Mouse (Mus musculus) heart, adult 18-20 months (tissue): ENCODE results near the gene Sema6b. TPM values are rescaled to one million over a fixed set of nuclear protein-coding genes. Genes with fewer than 3 reads are reported as not detected.

ENCODE experiments used
- DNase-seq, 2 experiments: peaks; one replicate each; pipeline ENCODE4 v3.0.0; 2021 to 2022; ENCODE audit warnings: mixed read lengths in 1 of 2
- total RNA-seq, 2 experiments: library from RNA; stranded (reverse); gene quantifications; 2 replicates each; pipeline ENCODE4 v1.2.3; 2021

Sema6b gene
- total RNA-seq, 2 experiments from 2014 or later: 12.5 to 13.5 TPM

- DNase-seq: no peak
These were observed 6.0 kb upstream of the Sema6b start for GRCm38 (mm10) chr17:56146131-56146530.

GRCm38 (mm10) chr17:56144546-56144945 lies 4.4 kb upstream of the Sema6b start:
- no peak for DNase-seq

- DNase-seq: peak in 1 of 2 experiments; percentile 63
These were observed 1.8 kb upstream of the Sema6b start for GRCm38 (mm10) chr17:56141702-56142605.

- peak in 1 of 2 experiments; percentile 9 for DNase-seq
These were observed 788 bp downstream of the Sema6b start for GRCm38 (mm10) chr17:56139355-56139754.

GRCm38 (mm10) chr17:56137839-56138613 lies 2.1 kb downstream of the Sema6b start:
- peak in 1 of 2 experiments; percentile 21 for DNase-seq

GRCm38 (mm10) chr17:56136558-56136957 lies 3.6 kb downstream of the Sema6b start:
- DNase-seq: peak; percentile 13 to 47

GRCm38 (mm10) chr17:56134463-56134971 lies 5.6 kb downstream of the Sema6b start:
- DNase-seq: peak; percentile 78 to 86

GRCm38 (mm10) chr17:56133457-56134363 lies 6.4 kb downstream of the Sema6b start:
- peak; percentile 84 to 94 for DNase-seq

GRCm38 (mm10) chr17:56132661-56133060 lies 7.5 kb downstream of the Sema6b start:
- DNase-seq: peak; percentile 76 to 84

- peak; percentile 60 to 85 for DNase-seq
These were observed 8.3 kb downstream of the Sema6b start for GRCm38 (mm10) chr17:56131814-56132213.

GRCm38 (mm10) chr17:56131136-56131535 lies 9.0 kb downstream of the Sema6b start:
- DNase-seq: no peak

- DNase-seq: peak in 1 of 2 experiments; percentile 5
These were observed 11.9 kb downstream of the Sema6b start for GRCm38 (mm10) chr17:56128246-56128645.

GRCm38 (mm10) chr17:56126175-56126574 lies 14.0 kb downstream of the Sema6b start:
- no peak for DNase-seq

- DNase-seq: no peak
These were observed 14.9 kb downstream of the Sema6b start for GRCm38 (mm10) chr17:56125276-56125630.

- DNase-seq: peak; percentile 78 to 80
These were observed 15.5 kb downstream of the Sema6b start for GRCm38 (mm10) chr17:56124377-56125275.

- DNase-seq: peak in 1 of 2 experiments; percentile 18
These were observed 16.3 kb downstream of the Sema6b start for GRCm38 (mm10) chr17:56123681-56124340.

- peak in 1 of 2 experiments; percentile 14 for DNase-seq
These were observed 17.0 kb downstream of the Sema6b start for GRCm38 (mm10) chr17:56123161-56123560.

GRCm38 (mm10) chr17:56121826-56122225 lies 18.3 kb downstream of the Sema6b start, which contains the start of gene Lrg1:
Gene Lrg1, minus strand, starts transcription at chr17:56122001.
- DNase-seq: no peak

- DNase-seq: peak; percentile 83
These were observed 19.9 kb downstream of the Sema6b start for GRCm38 (mm10) chr17:56119981-56120880.
